Mouse (Mus musculus) stomach, embryonic 14.5 days (tissue): ENCODE results near the gene Dst. TPM values are rescaled to one million over a fixed set of nuclear protein-coding genes. Genes with fewer than 3 reads are reported as not detected.

Source experiments
- microRNA-seq: library from miRNA; unstranded; fragments of <30 nt; microRNA quantifications from one replicate; pipeline ENCODE4, GENCODE M21; 2016
- polyA plus RNA-seq: library from polyadenylated mRNA; unstranded; fragments of >200 nt; fragmentation: Nextera tagmentation; extraction: Ambion mirVana; gene quantifications from 2 replicates; pipeline ENCODE4 v1.2.1, GENCODE M21; 2014

Gene Dst
- polyA plus RNA-seq, 1 experiment from 2014 or later = 42.0 TPM

Small RNA genes within 50 kb of the gene (microRNA-seq; reads per million reads assigned to microRNA genes)
- not detected for gene Mir6896

Other genes with a start within 250 kb of the Dst start
- gene Prim2, start 238.4 kb upstream of the Dst start, polyA plus RNA-seq = 36.8 and 40.7 TPM in 2 replicates
- 30.3 and 32.3 TPM in 2 replicates for gene Rab23, start 188.3 kb upstream of the Dst start, polyA plus RNA-seq
- gene Bag2, start 150.4 kb upstream of the Dst start, polyA plus RNA-seq = 61.7 and 63.2 TPM in 2 replicates
- gene Zfp451, start 93.6 kb upstream of the Dst start, polyA plus RNA-seq = 34.6 and 37.8 TPM in 2 replicates
- 1.1 and 2.2 TPM in 2 replicates for gene Bend6, start 409 bp upstream of the Dst start, polyA plus RNA-seq